Mouse (Mus musculus) sigmoid colon, adult 10 weeks (tissue): ENCODE results near the gene Helt. TPM values are rescaled to one million over a fixed set of nuclear protein-coding genes. Genes with fewer than 3 reads are reported as not detected.

ENCODE experiments used
- polyA plus RNA-seq: library from polyadenylated mRNA; stranded (reverse); fragments of 350-450 nt; fragmentation: Illumina TruSeq; extraction: RNeasy Lipid Tissue Mini Kit (QIAGEN cat#74804); gene quantifications from one replicate; pipeline ENCODE4 v1.2.3, GENCODE M21; 2014; ENCODE audit warnings: low read depth, low replicate concordance

Helt gene
- not detected for polyA plus RNA-seq

DNA sequence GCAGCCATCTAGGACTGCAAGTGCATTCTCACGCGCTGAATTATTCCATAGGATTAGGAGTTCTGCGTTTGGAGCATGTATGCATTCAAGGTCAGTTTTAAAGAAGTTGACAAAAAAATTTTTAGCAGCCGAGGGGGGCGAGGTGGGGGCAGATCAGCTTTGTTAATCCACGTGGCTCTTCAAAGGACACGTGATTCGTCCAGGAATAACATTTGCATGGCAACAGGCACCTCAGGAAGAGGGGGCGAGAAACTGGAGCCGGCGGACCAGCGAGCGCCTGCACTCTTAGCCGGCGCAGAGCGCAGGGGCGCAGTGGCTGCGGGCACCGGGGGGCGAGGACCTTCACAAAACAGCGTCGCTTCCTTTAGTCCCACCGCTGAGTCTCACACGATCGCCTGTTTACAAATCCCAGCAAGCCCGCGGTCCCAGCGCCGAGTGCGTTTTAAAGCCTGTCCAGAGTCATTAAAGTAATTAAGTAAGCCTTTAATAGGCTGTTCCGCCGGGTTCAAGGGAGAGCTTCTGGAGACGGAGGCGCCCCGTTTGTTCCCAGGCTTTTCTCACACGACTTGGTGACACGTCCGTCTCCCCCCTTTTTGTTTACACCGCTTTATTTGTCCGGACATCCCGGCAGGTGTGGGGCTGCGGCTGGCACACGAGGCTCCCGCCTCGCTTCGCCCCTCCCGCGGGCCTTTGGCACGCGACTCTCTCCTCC, at the start of gene Helt:
Helt (minus strand) TSS at position 491 of the 712 bp plus-strand sequence.

Other genes starting within 250 kb of the Helt start
- 47.3 TPM for gene Cfap97, start 142.9 kb downstream of the Helt start, polyA plus RNA-seq
- 28.6 TPM for gene Snx25, start 142.5 kb downstream of the Helt start, polyA plus RNA-seq
- gene Slc25a4, start 83.4 kb downstream of the Helt start, polyA plus RNA-seq, result 79.9 TPM
- 26.4 TPM for gene Acsl1, start 176.4 kb upstream of the Helt start, polyA plus RNA-seq